Mouse (Mus musculus): ENCODE measurements around the gene Olfr922. TPM values are rescaled to one million over a fixed set of nuclear protein-coding genes. Genes with fewer than 3 reads are reported as not detected.

The Olfr922 gene
- total RNA-seq (2021), result not detected
- long read RNA-seq, experiment 1, result 0 reads
- long read RNA-seq, experiment 2, result 0 reads

GRCm38 (mm10) chr9:38814314-38814713 is at the start of gene Olfr922:
Gene Olfr922, plus strand, starts transcription at chr9:38814614.
- no peak for DNase-seq (ENCODE audit: low spot score in 2 of 2)

- no peak for DNase-seq (ENCODE audit: low spot score in 2 of 2)
Measured at GRCm38 (mm10) chr9:38772768-38773167, 41.6 kb upstream of the Olfr922 start, which contains the start of gene Olfr921. Gene Olfr921, plus strand, starts transcription at chr9:38773068.

GRCm38 (mm10) chr9:38792689-38793088 is 21.7 kb upstream of the Olfr922 start:
- no peak for DNase-seq (ENCODE audit: low spot score in 2 of 2)

GRCm38 (mm10) chr9:38805696-38806095 is 8.7 kb upstream of the Olfr922 start:
- no peak for DNase-seq (ENCODE audit: low spot score in 2 of 2)

GRCm38 (mm10) chr9:38815458-38815986 is 1.1 kb downstream of the Olfr922 start:
- DNase-seq (ENCODE audit: low spot score in 2 of 2), result no peak

- DNase-seq (ENCODE audit: low spot score in 2 of 2), result no peak
Measured at GRCm38 (mm10) chr9:38826245-38826644, 11.8 kb downstream of the Olfr922 start, which contains the start of gene Olfr923. Gene Olfr923, plus strand, starts transcription at chr9:38826545.

- DNase-seq (ENCODE audit: low spot score in 2 of 2), result no peak
Measured at GRCm38 (mm10) chr9:38833027-38833426, 18.6 kb downstream of the Olfr922 start.

GRCm38 (mm10) chr9:38844149-38844548 is 29.7 kb downstream of the Olfr922 start, which contains the start of gene Olfr924:
Gene Olfr924, plus strand, starts transcription at chr9:38844449.
- no peak for DNase-seq (ENCODE audit: low spot score in 2 of 2)

- DNase-seq (ENCODE audit: low spot score in 2 of 2), result no peak
Measured at GRCm38 (mm10) chr9:38854760-38855159, 40.3 kb downstream of the Olfr922 start, which contains the start of gene Olfr26. Gene Olfr26, plus strand, starts transcription at chr9:38855060.

Other genes starting within 250 kb of the Olfr922 start
- not detected for gene Olfr912, start 234.4 kb upstream of the Olfr922 start, total RNA-seq (2021)
- not detected for gene Olfr913, start 221.9 kb upstream of the Olfr922 start, total RNA-seq (2021)
- not detected for gene Olfr914, start 209.5 kb upstream of the Olfr922 start, total RNA-seq (2021)
- not detected for gene Olfr916, start 154.7 kb upstream of the Olfr922 start, total RNA-seq (2021)
- gene Olfr917, start 148.8 kb upstream of the Olfr922 start, total RNA-seq (2021), result not detected
- not detected for gene Olfr918, start 140.0 kb upstream of the Olfr922 start, total RNA-seq (2021)
- gene Olfr919, start 110.9 kb upstream of the Olfr922 start, total RNA-seq (2021), result not detected
- gene Vwa5a, start 96.3 kb upstream of the Olfr922 start, total RNA-seq (2021), result 10 to 100 TPM; 39.5 to 40.3 TPM
- gene Olfr920, start 62.3 kb upstream of the Olfr922 start, total RNA-seq (2021), result under 1 TPM; 0.05 to 0.29 TPM
- gene Olfr921, start 41.5 kb upstream of the Olfr922 start, total RNA-seq (2021), result not detected
- not detected for gene Olfr923, start 11.9 kb downstream of the Olfr922 start, total RNA-seq (2021)
- gene Olfr924, start 29.8 kb downstream of the Olfr922 start, total RNA-seq (2021), result not detected
- not detected for gene Olfr26, start 40.4 kb downstream of the Olfr922 start, total RNA-seq (2021)
- gene Olfr926, start 62.5 kb downstream of the Olfr922 start, total RNA-seq (2021), result not detected
- gene Olfr930, start 115.2 kb downstream of the Olfr922 start, total RNA-seq (2021), result not detected
- not detected for gene Olfr933, start 157.7 kb downstream of the Olfr922 start, total RNA-seq (2021)
- not detected for gene Olfr934, start 173.7 kb downstream of the Olfr922 start, total RNA-seq (2021)
- not detected for gene Olfr935, start 185.1 kb downstream of the Olfr922 start, total RNA-seq (2021)
- not detected for gene Olfr146, start 208.8 kb downstream of the Olfr922 start, total RNA-seq (2021)